Mouse (Mus musculus) limb, embryonic 13.5 days (tissue): ENCODE results near the gene Smpdl3b. TPM values are rescaled to one million over a fixed set of nuclear protein-coding genes. Genes with fewer than 3 reads are reported as not detected.
"Not testable (repeated sequence)": the region's sequence is repeated elsewhere in the genome, so short reads cannot be mapped to it uniquely, and the experiment has no call there.

Source experiments
- ATAC-seq: fragments of 200-750 bp; cut with Nextera tagmentation; 2 replicates; pipeline ENCODE4 v1.8.0; 2017; ENCODE audit warnings: low read depth, moderate number of reproducible peaks, moderate TSS enrichment; ENCODE audit not compliant: low FRiP score
- H3K27ac ChIP-seq: fragments of 300-500 bp; sonication (generic); 2 replicates; pipeline ENCODE4 v1.5.1; 2015; ENCODE audit warnings: inconsistent platforms, mild to moderate bottlenecking, moderate library complexity
- H3K27me3 ChIP-seq: fragments of 300-500 bp; sonication (generic); 2 replicates; pipeline ENCODE4 v1.6.1; 2015; ENCODE audit warnings: mild to moderate bottlenecking, inconsistent platforms
- H3K36me3 ChIP-seq: fragments of 300-500 bp; sonication (generic); 2 replicates; pipeline ENCODE4 v1.6.1; 2015; ENCODE audit warnings: inconsistent platforms, mild to moderate bottlenecking, moderate library complexity
- H3K4me1 ChIP-seq: fragments of 300-500 bp; sonication (generic); 2 replicates; pipeline ENCODE4 v1.6.1; 2015; ENCODE audit warnings: inconsistent platforms
- H3K4me2 ChIP-seq: fragments of 300-500 bp; sonication (generic); replicated peaks from 2 replicates; pipeline ENCODE4 v1.6.1; 2015; ENCODE audit warnings: inconsistent platforms, mild to moderate bottlenecking, moderate library complexity
- H3K4me3 ChIP-seq: fragments of 300-500 bp; sonication (generic); 2 replicates; pipeline ENCODE4 v1.5.1; 2015; ENCODE audit warnings: moderate library complexity, mild to moderate bottlenecking, inconsistent platforms
- H3K9ac ChIP-seq: fragments of 300-500 bp; sonication (generic); 2 replicates; pipeline ENCODE4 v1.6.1; 2015; ENCODE audit warnings: mild to moderate bottlenecking, inconsistent platforms
- H3K9me3 ChIP-seq: fragments of 300-500 bp; sonication (generic); 2 replicates; pipeline ENCODE4 v1.6.1; 2016; ENCODE audit warnings: inconsistent platforms
- WGBS: fragments of 180-500 bp; shearing (Covaris S2); methylation state at CpG from one replicate; pipeline ENCODE4 v1.1.7; 2015; 5-methylcytosine and 5-hydroxymethylcytosine counted together
- polyA plus RNA-seq: library from polyadenylated mRNA; unstranded; fragments of >200 nt; fragmentation: Nextera tagmentation; extraction: Ambion mirVana; gene quantifications from 2 replicates; pipeline ENCODE4 v1.2.1, GENCODE M21; 2015

Smpdl3b gene
- polyA plus RNA-seq, 1 experiment from 2014 or later = 7.2 TPM

DNA sequence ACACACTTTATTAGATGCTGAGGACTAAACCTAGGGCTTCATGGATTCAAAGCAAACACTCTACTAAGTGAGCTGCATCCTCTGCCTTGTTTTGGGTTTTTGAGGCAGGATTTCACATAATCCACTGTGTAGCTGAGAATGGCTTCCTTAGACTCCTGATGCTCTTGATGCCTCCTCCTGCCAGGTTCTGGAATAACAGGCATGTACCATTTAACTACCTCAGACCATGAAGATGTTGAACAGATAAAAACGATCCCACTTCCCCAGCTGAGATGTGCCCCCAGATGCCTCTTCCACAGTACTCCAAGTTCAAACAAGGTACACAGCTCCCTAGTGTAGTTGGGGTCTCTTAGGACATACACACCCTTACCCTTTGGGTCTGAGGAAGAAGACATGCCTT is 40.4 kb upstream of the Smpdl3b start:
- Histone ChIP-seq H3K4me3 (no peak overlapping the region), H3K4me2 (no peak overlapping the region), H3K36me3 (no peaks in the 10 kb centered on the region), H3K27ac (no peak overlapping the region), H3K9ac (no peak overlapping the region), H3K9me3 (no peaks in the 10 kb centered on the region), H3K27me3 (peaks cover 38% of the 10 kb centered on the region), H3K4me1 (no peaks in the 10 kb centered on the region)
- 76% methylated on average over 1 of the region's 1 CpGs for WGBS
- no peak for ATAC-seq

DNA sequence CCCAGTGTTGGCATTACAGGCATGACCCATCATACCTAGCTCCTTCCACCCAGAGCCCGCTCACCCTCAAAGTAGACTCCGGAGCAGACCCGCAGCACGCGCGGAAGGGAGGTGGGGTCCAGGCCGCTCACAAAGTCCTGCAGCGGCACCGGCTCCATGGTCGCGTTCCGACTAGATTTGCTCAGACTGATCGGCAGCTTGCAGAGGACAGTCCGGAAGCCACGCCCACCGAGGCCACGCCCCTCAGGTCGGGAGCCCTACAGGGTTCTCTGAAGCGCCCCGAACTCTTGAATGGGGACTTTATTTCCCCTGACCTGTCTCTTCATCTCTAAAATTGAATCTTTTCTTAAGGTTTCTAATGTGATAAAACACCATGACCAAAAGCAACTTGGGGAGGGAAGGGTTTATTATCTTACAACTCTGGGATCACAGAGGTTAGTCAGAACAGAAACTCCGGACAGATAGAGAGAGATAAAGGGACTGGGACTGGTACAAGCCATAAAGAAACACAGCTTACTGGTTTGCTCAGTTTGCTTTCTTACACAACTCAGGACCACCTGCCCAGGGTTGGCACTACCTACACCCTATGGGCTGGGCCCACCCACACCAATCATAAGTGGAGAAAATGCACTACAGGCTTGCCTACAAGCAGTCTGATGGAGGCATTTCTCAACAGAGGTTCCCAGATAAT is 39.3 kb upstream of the Smpdl3b start, which contains the start of gene Themis2:
TSS of gene Themis2 (minus strand) at position 192 of the 691 bp plus-strand sequence.
- no peaks in the 10 kb centered on the region for H3K9me3 ChIP-seq
- 2% methylated on average over 21 of the region's 21 CpGs for WGBS
- no peak for ATAC-seq
- H3K9ac ChIP-seq = peak within 1 kb of the TSS; percentile 54
- peak within 1 kb of the TSS; percentile 63 for H3K4me2 ChIP-seq
- H3K4me3 ChIP-seq = peak within 1 kb of the TSS; percentile 40
- no peaks in the 10 kb centered on the region for H3K36me3 ChIP-seq
- H3K27ac ChIP-seq = no peak within 1 kb of the TSS
- no peaks in the 10 kb centered on the region for H3K4me1 ChIP-seq
- peaks cover 38% of the 10 kb centered on the region for H3K27me3 ChIP-seq

DNA sequence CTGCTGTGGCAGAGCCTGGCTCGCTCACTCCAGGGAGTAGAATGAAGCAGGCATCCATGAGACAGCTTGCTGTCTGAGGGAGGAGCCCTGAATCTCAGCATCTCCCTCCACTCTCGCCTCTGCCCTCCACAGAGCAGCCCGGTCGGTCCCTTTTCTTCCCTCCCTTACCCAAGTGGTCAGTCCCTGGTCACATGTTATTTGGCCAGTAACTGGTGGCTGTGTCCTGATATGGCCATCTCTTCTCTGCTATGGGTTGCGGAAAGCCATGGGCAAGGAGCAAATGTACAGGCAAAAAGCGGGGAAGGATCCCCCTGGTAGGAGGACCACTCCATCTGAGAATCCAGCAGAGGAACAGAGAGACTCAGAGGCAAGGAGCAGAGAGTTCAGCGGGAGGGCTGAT is 38.1 kb upstream of the Smpdl3b start:
- no peak overlapping the region for H3K27ac ChIP-seq
- ATAC-seq = no peak
- H3K9ac ChIP-seq = no peak overlapping the region
- peak overlapping the region; percentile 40; the same call in 1 of the 2 replicates for H3K4me3 ChIP-seq
- H3K27me3 ChIP-seq = peaks cover 38% of the 10 kb centered on the region
- no peak overlapping the region for H3K4me2 ChIP-seq
- no peaks in the 10 kb centered on the region for H3K36me3 ChIP-seq
- no peaks in the 10 kb centered on the region for H3K4me1 ChIP-seq
- WGBS = 61% methylated on average over 7 of the region's 7 CpGs
- H3K9me3 ChIP-seq = no peaks in the 10 kb centered on the region

DNA sequence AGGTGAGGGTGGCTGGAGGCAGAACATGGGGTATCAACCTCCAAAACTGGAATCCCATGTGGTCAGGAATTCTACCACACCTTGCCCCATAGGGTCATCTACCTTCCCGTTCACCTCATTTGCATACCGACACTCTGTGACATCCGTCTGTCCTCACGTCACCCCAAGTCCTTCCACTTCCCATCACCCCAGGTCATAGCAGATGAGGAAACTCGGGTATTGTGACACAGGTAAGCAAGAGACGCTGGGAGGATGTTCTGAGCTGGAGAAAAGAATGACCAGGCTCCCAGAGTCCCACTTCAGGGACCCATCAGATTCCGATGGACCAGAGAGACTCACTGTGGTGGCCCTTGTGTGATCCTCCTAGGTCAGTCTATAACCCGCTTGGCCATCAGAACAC is 37.7 kb upstream of the Smpdl3b start:
- H3K4me1 ChIP-seq = no peaks in the 10 kb centered on the region
- ATAC-seq = no peak
- no peaks in the 10 kb centered on the region for H3K9me3 ChIP-seq
- H3K27ac ChIP-seq = no peak overlapping the region
- no peaks in the 10 kb centered on the region for H3K36me3 ChIP-seq
- H3K4me3 ChIP-seq = no peak overlapping the region
- H3K9ac ChIP-seq = no peak overlapping the region
- H3K4me2 ChIP-seq = no peak overlapping the region
- peaks cover 38% of the 10 kb centered on the region for H3K27me3 ChIP-seq
- WGBS = 71% methylated on average over 8 of the region's 8 CpGs

DNA sequence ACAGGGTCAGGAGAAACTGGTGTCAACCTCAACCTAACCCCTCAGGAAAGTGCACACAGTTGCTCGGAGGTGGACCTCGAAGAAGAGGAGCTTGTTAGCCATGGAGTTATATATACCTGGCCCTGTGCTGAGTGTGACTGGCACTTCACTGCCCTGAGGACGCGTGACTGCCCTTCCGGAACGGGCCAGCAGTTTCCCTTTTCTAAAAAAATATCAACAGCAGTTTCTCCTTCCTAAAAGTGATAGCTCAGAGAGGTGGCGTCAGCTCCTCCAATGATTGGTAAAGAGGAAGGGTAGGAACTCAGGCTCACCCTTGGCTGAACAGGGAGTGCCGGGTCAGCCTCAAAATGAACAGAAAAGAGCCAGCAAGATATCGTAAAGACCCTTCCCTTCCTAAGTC is 37.0 kb upstream of the Smpdl3b start:
- Histone ChIP-seq H3K9me3 (no peaks in the 10 kb centered on the region), H3K36me3 (no peaks in the 10 kb centered on the region), H3K27ac (no peak overlapping the region), H3K27me3 (peaks cover 38% of the 10 kb centered on the region), H3K4me1 (no peaks in the 10 kb centered on the region), H3K4me2 (no peak overlapping the region), H3K4me3 (no peak overlapping the region), H3K9ac (no peak overlapping the region)
- 75% methylated on average over 9 of the region's 9 CpGs for WGBS
- no peak for ATAC-seq

DNA sequence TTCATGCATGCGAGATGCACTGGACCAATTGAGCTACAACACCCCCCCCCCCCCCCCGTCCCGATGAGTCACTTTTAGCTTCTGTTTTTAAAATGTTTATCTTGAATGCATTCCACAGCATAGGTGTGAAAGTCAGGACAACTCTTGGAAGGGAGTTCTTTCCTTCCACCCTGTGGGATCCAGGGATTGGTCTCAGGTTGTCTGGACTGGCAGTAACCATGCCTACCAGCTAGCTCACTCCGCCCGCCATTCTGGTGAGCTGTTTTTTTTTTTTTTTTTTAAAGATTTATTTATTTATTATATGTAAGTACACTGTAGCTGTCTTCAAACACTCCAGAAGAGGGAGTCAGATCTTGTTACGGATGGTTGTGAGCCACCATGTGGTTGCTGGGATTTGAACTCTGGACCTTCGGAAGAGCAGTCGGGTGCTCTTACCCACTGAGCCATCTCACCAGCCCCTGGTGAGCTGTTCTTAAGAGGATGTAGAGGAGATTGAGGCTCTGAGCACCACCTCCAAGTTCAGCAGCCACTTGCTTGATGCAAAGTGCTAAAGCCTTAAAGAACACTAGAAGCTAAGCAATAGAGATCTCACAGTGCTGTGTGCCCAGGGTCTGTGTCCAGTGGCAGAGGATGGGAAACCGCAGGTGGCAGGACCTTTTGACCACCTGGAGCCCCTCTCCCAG is 36.4 kb upstream of the Smpdl3b start:
- H3K9me3 ChIP-seq, H3K36me3 ChIP-seq, H3K4me1 ChIP-seq, H3K27ac ChIP-seq, H3K4me2 ChIP-seq, H3K4me3 ChIP-seq, ATAC-seq, H3K9ac ChIP-seq: not testable (repeated sequence)
- 92% methylated on average over 8 of the region's 9 CpGs for WGBS
- H3K27me3 ChIP-seq = peaks cover 38% of the 10 kb centered on the region

DNA sequence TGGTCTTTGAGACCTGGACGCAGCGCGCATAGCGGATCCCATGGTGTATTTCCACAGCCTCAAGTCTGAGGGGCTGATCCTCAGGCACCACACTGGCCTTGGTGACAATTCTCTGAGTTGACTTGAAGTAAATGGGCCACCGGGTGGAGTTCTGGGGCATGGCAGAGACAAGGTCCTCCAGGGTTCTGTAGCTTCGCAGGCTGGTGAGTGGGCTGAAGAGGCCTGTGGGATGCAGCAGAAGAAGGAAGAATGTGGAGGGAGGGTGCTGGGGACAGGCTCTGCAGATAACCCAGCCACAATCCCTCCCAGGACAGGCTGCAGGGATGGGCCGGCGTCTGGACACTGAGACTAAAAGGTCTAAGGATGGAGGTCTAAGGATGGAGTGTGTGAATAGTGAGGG is 32.7 kb upstream of the Smpdl3b start:
- H3K9me3 ChIP-seq = no peaks in the 10 kb centered on the region
- no peaks in the 10 kb centered on the region for H3K4me1 ChIP-seq
- no peak overlapping the region for H3K4me2 ChIP-seq
- no peak for ATAC-seq
- 88% methylated on average over 8 of the region's 8 CpGs for WGBS
- H3K36me3 ChIP-seq = no peaks in the 10 kb centered on the region
- H3K9ac ChIP-seq = no peak overlapping the region
- no peak overlapping the region for H3K27ac ChIP-seq
- no peak overlapping the region for H3K4me3 ChIP-seq
- H3K27me3 ChIP-seq = peaks cover 10% of the 10 kb centered on the region

DNA sequence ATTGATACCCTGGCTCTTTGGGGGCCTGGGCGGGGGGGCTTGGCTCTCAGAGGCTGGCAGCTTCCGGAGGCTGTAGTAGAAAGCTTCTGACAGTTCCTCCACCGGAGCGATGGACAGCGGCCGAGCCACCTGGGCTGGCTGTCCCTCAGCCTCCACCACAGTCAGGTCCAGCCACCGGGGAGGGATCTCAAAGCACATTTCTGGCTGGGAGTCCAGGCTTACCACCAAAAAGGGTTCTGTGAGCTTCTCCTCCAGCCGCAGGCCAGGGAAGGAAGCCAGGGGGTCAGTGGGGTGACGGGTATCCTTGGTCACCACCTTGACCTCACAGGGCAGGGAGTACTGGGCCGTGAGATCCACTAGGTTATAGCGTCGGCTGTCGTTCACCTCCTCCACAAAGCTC is 28.2 kb upstream of the Smpdl3b start:
- H3K4me2 ChIP-seq = no peak overlapping the region
- H3K4me1 ChIP-seq = no peaks in the 10 kb centered on the region
- no peaks in the 10 kb centered on the region; the same call in 1 of the 2 replicates for H3K36me3 ChIP-seq
- WGBS = 89% methylated on average over 13 of the region's 13 CpGs
- ATAC-seq = no peak
- no peaks in the 10 kb centered on the region for H3K9me3 ChIP-seq
- H3K27me3 ChIP-seq = no peaks in the 10 kb centered on the region
- H3K4me3 ChIP-seq = no peak overlapping the region
- H3K9ac ChIP-seq = no peak overlapping the region
- no peak overlapping the region for H3K27ac ChIP-seq

DNA sequence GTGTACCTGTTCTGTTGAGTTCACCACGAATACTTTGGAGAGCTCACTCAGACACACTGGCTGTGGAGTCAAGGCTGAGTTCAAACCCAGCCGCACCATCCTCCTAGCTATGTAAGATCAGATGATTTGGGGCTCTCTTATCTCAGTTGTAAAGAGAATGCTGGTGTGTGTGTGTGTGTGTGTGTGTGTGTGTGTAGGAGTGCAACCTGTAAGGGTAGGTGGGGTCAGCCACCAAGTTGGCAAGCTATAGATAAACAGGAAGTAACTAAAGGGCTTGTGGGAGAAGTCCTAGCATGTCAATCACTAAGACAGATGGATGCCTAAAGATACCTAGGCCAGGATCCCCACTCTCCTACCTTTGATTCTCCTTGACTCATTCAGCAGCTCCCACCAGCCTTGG is 26.7 kb upstream of the Smpdl3b start:
- H3K36me3 ChIP-seq = peaks cover 10% of the 10 kb centered on the region
- H3K4me2 ChIP-seq = no peak overlapping the region
- ATAC-seq = no peak
- no peaks in the 10 kb centered on the region for H3K4me1 ChIP-seq
- H3K4me3 ChIP-seq = no peak overlapping the region
- H3K27ac ChIP-seq = no peak overlapping the region
- no peak overlapping the region for H3K9ac ChIP-seq
- no peaks in the 10 kb centered on the region for H3K9me3 ChIP-seq
- H3K27me3 ChIP-seq = no peaks in the 10 kb centered on the region
- 80% methylated on average over 2 of the region's 2 CpGs for WGBS

DNA sequence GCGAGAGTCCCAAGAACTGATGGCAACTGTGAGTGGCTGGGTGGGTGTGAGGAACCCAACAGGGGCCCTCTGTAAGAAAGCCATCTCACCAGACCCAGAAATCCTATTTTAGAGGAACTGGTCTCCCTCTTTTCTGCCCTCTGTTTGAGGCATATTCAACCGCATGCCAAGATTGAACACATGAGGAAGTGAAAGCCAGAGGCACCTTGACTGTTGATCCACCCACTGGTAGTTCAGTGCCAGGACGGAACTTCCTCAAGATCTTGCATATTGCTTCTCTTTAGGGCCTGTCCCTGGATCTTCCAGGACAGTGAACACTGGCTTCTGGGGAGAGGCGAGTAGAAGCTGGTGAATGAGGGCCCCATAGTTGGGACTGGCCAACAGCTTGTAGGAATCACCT is 23.2 kb upstream of the Smpdl3b start:
- Histone ChIP-seq H3K4me1 (no peaks in the 10 kb centered on the region), H3K27me3 (no peaks in the 10 kb centered on the region), H3K9me3 (no peaks in the 10 kb centered on the region), H3K4me3 (no peak overlapping the region), H3K9ac (no peak overlapping the region), H3K36me3 (peaks cover 44% of the 10 kb centered on the region), H3K4me2 (no peak overlapping the region), H3K27ac (no peak overlapping the region; the same call in 1 of the 2 replicates)
- 89% methylated on average over 4 of the region's 4 CpGs for WGBS
- no peak for ATAC-seq

DNA sequence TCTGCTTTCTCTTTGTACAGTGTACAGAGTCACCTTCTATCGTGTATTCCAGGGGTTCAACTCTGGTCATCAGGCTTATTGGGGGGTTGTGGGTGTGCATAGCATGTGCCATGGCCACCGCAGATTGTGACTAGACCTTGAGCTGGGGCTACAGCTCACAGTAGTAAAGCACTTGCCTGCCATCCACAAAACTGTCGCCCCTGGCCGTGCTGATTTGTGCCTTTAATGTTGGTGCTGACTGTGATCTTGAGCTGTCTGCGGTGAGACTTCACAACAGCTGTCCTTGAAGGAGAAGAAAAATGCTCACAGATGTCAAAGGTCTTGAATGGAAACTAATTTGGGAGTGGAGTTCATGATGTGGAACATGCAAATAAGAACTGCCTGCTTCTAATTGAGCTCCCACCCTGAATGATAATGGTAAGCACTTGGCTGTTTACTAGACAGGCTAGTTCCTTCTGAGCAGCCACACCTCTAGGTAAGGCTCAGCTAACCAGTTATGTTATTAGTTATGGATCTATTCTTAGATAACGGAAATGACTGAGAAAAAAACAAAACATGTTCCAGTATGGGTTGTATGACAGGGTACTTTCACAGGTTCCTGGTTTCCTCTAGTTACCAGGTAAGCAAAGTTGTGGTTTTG is 21.6 kb upstream of the Smpdl3b start:
- Histone ChIP-seq H3K27ac (no peak overlapping the region), H3K4me2 (no peak overlapping the region), H3K27me3 (no peaks in the 10 kb centered on the region), H3K9ac (no peak overlapping the region), H3K4me1 (no peaks in the 10 kb centered on the region), H3K4me3 (no peak overlapping the region), H3K36me3 (peaks cover 59% of the 10 kb centered on the region), H3K9me3 (no peaks in the 10 kb centered on the region)
- WGBS = 90% methylated on average over 6 of the region's 6 CpGs
- ATAC-seq = no peak

DNA sequence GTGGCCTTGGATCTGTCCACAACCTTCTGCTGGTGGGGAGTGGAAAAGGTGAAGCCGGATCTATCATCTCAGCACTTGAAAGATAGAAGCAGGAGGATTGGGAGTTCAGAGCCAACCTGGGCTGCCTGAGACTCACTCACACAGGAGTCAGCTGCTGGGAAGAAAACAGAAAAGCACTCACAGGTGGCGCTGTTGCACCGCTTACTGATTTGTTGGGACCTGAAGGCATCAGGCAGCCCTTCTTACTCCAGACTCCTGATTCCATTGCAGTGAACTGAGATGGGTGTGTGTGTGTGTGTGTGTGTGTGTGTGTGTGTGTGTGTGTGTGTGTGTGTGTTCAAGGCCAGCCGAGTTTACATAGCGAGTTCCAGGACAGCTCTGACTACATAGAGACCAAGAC is 19.7 kb upstream of the Smpdl3b start:
- no peak overlapping the region for H3K4me2 ChIP-seq
- H3K9ac ChIP-seq = no peak overlapping the region
- no peak for ATAC-seq
- no peaks in the 10 kb centered on the region for H3K9me3 ChIP-seq
- H3K36me3 ChIP-seq = peaks cover 78% of the 10 kb centered on the region
- 94% methylated on average over 5 of the region's 5 CpGs for whole genome bisulfite sequencing
- no peaks in the 10 kb centered on the region for H3K27me3 ChIP-seq
- no peak overlapping the region for H3K27ac ChIP-seq
- H3K4me1 ChIP-seq = no peaks in the 10 kb centered on the region
- H3K4me3 ChIP-seq = no peak overlapping the region
